Mouse (Mus musculus) ES-Bruce4 (cell line): ENCODE results near the gene Sgcd.

Experiments used
- CTCF ChIP-seq: IDR thresholded peaks from one replicate; pipeline ENCODE4 v1.8.1; 2011; ENCODE audit warnings: low read depth, low read length
- POLR2A ChIP-seq: IDR thresholded peaks from one replicate; pipeline ENCODE4 v1.8.1; 2011; ENCODE audit warnings: low read length; ENCODE audit not compliant: insufficient read depth

DNA sequence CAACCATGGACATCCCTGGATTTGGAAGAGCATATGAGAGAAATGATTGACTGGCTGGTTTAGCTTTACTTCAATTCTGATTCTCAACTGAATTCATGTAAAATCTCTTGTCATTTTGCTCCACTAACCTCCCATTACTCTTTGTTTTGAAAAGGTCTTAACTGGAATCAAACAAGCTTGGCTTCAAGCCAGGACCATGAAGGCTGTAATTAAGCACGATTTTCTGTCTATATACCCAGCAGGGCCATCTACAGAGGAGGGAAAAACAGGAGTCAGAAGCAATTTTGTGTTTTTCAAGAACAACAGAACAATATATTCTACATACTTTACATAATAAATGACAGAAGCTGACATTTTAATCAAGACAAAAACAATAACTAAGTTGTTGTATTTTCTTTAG lies 915.2 kb downstream of the Sgcd start:
- TF ChIP-seq POLR2A (no peak), CTCF (no peak)
